ENCODE assay signal across 19 mouse cellular contexts in the genomic region with DNA sequence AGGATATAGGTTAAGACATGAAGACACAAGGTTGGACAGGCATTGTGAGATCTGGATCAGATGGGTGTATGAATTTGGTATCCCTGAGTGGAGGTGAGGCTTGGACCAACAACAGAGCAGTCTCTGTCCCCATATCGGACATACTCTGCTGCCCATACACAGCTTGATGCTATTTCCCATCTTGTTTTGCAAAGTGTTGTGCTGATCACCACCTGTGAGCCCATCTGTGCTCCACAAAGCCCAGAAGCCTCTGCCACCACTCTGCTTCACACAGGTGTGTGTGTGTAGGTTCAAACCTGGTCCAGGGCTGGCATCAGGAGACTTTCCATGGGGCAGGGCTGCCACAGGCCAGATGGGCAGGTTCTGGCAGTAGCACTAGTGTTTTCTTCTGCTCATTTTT.
A peak's percentile ranks its signal among the peaks of the same experiment; 100 is the strongest.
DNase-seq lines count a peak whose midpoint lies in the region; ATAC-seq and TF ChIP-seq lines count a peak whose summit lies in the region.
"Had no signal": no experiment of that assay in that cellular context is flagged by ENCODE, and none has a peak within 500 bp of the region (broad histone marks: within the 10 kb centered on the region; RNA-seq: fewer than 3 reads in every experiment).

No protein-coding gene starts in this region.

- WGBS in stomach, embryonic 16.5 days = 67% methylated on average over 1 of the region's 1 CpGs
- 96% methylated on average over 1 of the region's 1 CpGs for WGBS in stomach, postnatal 0 days
- 67% methylated on average over 1 of the region's 1 CpGs for WGBS in liver, postnatal 0 days (ENCODE audit: insufficient replicate concordance)

- H3K27me3 ChIP-seq in stomach, embryonic 16.5 days (ENCODE audit: control insufficient read depth, insufficient read depth, low read length) = no peaks in the 10 kb centered on the region
- H3K27me3 ChIP-seq in stomach, postnatal 0 days (ENCODE audit: control insufficient read depth, insufficient read depth, low read length) = no peaks in the 10 kb centered on the region
- no peaks in the 10 kb centered on the region for H3K27me3 ChIP-seq in liver, postnatal 0 days (ENCODE audit: insufficient read depth, low read length)
- H3K27me3 ChIP-seq: embryonic facial prominence, embryonic 12.5 days; forebrain, embryonic 15.5 days; heart, embryonic 15.5 days had no signal

- TF ChIP-seq EP300 in stomach, postnatal 0 days (optimal IDR thresholded peaks at IDR 0.05) = no peak
- TF ChIP-seq EP300 in liver, postnatal 0 days (IDR thresholded peaks at IDR 0.05; ENCODE audit: low read depth) = no peak

- ATAC-seq in stomach, embryonic 16.5 days (ENCODE audit: insufficient read depth, low FRiP score) = 0 out of 2 replicates have a peak, but pooled peaks have one; percentile 17
- ATAC-seq in stomach, postnatal 0 days (ENCODE audit: low FRiP score, low TSS enrichment) = no peak
- no peak for ATAC-seq in liver, postnatal 0 days
- ATAC-seq: forebrain, embryonic 15.5 days; intestine, embryonic 16.5 days had no signal

- no peak overlapping the region for H3K27ac ChIP-seq in stomach, embryonic 16.5 days (ENCODE audit: low read length)
- no peak overlapping the region for H3K27ac ChIP-seq in stomach, postnatal 0 days (replicated peaks)
- H3K27ac ChIP-seq in liver, postnatal 0 days (ENCODE audit: low read depth) = no peak overlapping the region
- H3K27ac ChIP-seq: embryonic facial prominence, embryonic 12.5 days; forebrain, embryonic 15.5 days; heart, adult 2 months; heart, embryonic 15.5 days; hindbrain, embryonic 10.5 days; hindbrain, embryonic 14.5 days had no signal

- H3K4me1 ChIP-seq in stomach, embryonic 16.5 days (ENCODE audit: control insufficient read depth, insufficient read depth, low read length) = no peaks in the 10 kb centered on the region
- H3K4me1 ChIP-seq in stomach, postnatal 0 days (replicated peaks; ENCODE audit: control insufficient read depth, insufficient read depth) = no peaks in the 10 kb centered on the region
- no peaks in the 10 kb centered on the region for H3K4me1 ChIP-seq in liver, postnatal 0 days (ENCODE audit: insufficient read depth)
- H3K4me1 ChIP-seq: embryonic facial prominence, embryonic 12.5 days; forebrain, embryonic 15.5 days; heart, embryonic 15.5 days; hindbrain, embryonic 10.5 days had no signal

- TF ChIP-seq CTCF in stomach, postnatal 0 days (IDR thresholded peaks at IDR 0.05; ENCODE audit: low read depth) = no peak
- no peak for TF ChIP-seq CTCF in liver, postnatal 0 days (IDR thresholded peaks at IDR 0.05; ENCODE audit: low read depth)

- no peaks in the 10 kb centered on the region for H3K9me3 ChIP-seq in stomach, embryonic 16.5 days (replicated peaks; ENCODE audit: control insufficient read depth, low read length)
- H3K9me3 ChIP-seq in stomach, postnatal 0 days (ENCODE audit: control insufficient read depth, low read length) = no peaks in the 10 kb centered on the region
- H3K9me3 ChIP-seq in liver, postnatal 0 days (ENCODE audit: low read length) = no peaks in the 10 kb centered on the region
- H3K9me3 ChIP-seq: embryonic facial prominence, embryonic 12.5 days; forebrain, embryonic 15.5 days; heart, embryonic 15.5 days had no signal

- no peaks in the 10 kb centered on the region for H3K36me3 ChIP-seq in stomach, embryonic 16.5 days (ENCODE audit: control insufficient read depth, insufficient read depth, low read length)
- no peaks in the 10 kb centered on the region for H3K36me3 ChIP-seq in stomach, postnatal 0 days (ENCODE audit: control insufficient read depth, insufficient read depth, low read length)
- H3K36me3 ChIP-seq in liver, postnatal 0 days (replicated peaks; ENCODE audit: insufficient read depth, low read length) = no peaks in the 10 kb centered on the region
- H3K36me3 ChIP-seq: embryonic facial prominence, embryonic 12.5 days; forebrain, embryonic 15.5 days; heart, embryonic 15.5 days; hindbrain, embryonic 10.5 days had no signal

- no peak overlapping the region for H3K4me3 ChIP-seq in stomach, embryonic 16.5 days (replicated peaks; ENCODE audit: low read length)
- no peak overlapping the region for H3K4me3 ChIP-seq in stomach, postnatal 0 days (ENCODE audit: low read depth, low read length)
- H3K4me3 ChIP-seq in liver, postnatal 0 days (ENCODE audit: low read depth, low read length) = no peak overlapping the region
- H3K4me3 ChIP-seq: embryonic facial prominence, embryonic 12.5 days; forebrain, embryonic 15.5 days; heart, adult 2 months; heart, embryonic 15.5 days; hindbrain, embryonic 10.5 days had no signal

- no peak overlapping the region for H3K4me2 ChIP-seq in stomach, embryonic 16.5 days (ENCODE audit: low read depth, low read length)
- H3K4me2 ChIP-seq in stomach, postnatal 0 days (replicated peaks; ENCODE audit: low read depth) = no peak overlapping the region
- no peak overlapping the region for H3K4me2 ChIP-seq in liver, postnatal 0 days (ENCODE audit: low read depth, low read length)
- H3K4me2 ChIP-seq: embryonic facial prominence, embryonic 12.5 days; forebrain, embryonic 15.5 days; heart, embryonic 11.5 days; heart, embryonic 15.5 days; hindbrain, embryonic 14.5 days had no signal

- no peak overlapping the region for H3K9ac ChIP-seq in stomach, embryonic 16.5 days (ENCODE audit: low read length)
- no peak overlapping the region for H3K9ac ChIP-seq in stomach, postnatal 0 days (ENCODE audit: low read length)
- H3K9ac ChIP-seq in liver, postnatal 0 days (replicated peaks) = no peak overlapping the region
- H3K9ac ChIP-seq: embryonic facial prominence, embryonic 12.5 days; forebrain, embryonic 15.5 days; heart, embryonic 15.5 days; hindbrain, embryonic 14.5 days had no signal

- no peak for DNase-seq in stomach, postnatal 0 days (ENCODE audit: low spot score)
- peak; percentile 91 for DNase-seq in cerebellum, adult 18-20 months
- peak; percentile 97 for DNase-seq in cerebellum, adult 9-11 months
- peak; percentile 85 to 87 for DNase-seq in cerebellum, postnatal 36 days
- no peak for DNase-seq in liver, postnatal 0 days
- DNase-seq in gastrocnemius, postnatal 14 days = no peak
- DNase-seq in embryo, embryonic 11 days = no peak
- DNase-seq: adrenal gland, adult 2 months; adrenal gland, postnatal 25 days; heart, adult 2 months; heart, postnatal 14 days had no signal

- intact Hi-C loops in gastrocnemius, postnatal 14 days (cut with DNase I; ENCODE audit: low total_unique reads) = no loop called here

Comparison
In these comparisons a context has a peak if more than half of its experiments do, and no peak if none do; other contexts are left out.
1. DNase-seq: peak in cerebellum, adult 18-20 months (2 of 2), cerebellum, adult 9-11 months (single experiment) and cerebellum, postnatal 36 days (2 of 2); none in stomach, postnatal 0 days (single experiment), liver, postnatal 0 days (single experiment), gastrocnemius, postnatal 14 days (single experiment) and embryo, embryonic 11 days (single experiment).